Mouse (Mus musculus): ENCODE results near the gene Efcc1.

Efcc1 gene

DNA sequence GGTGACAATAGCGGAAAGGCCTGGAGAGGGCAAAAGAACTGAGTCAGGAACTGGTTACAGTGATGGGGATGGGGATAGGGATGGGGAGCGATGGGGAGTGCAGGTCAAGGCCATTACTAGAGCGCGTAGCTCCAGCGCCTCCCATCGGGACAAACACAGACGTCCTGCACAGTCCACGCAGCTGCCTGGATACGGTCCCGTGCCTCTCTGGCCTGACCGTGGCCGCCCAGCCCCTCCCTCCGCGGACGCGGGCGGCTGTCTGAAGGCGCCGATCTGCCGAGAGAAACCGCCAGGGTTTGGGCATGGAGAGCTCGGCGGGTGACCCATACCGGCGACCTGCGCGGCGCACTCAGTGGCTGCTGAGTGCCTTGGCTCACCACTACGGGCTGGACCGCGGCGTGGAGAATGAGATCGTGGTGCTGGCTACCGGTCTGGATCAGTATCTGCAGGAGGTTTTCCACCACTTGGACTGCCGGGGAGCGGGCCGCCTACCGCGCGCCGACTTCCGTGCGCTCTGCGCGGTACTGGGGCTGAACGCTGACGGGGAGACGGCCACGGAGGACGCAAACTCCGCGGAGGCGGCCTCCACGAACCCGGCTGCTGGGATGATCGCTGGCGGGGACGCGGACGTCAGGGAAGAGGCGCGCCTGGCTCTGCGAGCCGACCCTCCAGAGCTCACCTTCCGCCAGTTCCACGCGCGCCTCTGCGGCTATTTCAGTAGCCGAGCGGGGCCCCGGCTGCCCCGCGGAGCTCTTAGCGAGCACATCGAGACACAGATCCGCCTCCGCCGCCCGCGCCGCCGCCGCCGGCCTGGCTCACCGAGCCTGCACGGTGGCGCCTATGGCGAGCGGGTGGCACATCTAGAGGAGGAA, at the start of gene Efcc1:
TSS of gene Efcc1 (plus strand) at position 279 of the 872 bp plus-strand sequence.
- peak; percentile 19 to 53 for DNase-seq (ENCODE audit: inconsistent age in 2 of 2, low spot score in 1 of 2)

DNA sequence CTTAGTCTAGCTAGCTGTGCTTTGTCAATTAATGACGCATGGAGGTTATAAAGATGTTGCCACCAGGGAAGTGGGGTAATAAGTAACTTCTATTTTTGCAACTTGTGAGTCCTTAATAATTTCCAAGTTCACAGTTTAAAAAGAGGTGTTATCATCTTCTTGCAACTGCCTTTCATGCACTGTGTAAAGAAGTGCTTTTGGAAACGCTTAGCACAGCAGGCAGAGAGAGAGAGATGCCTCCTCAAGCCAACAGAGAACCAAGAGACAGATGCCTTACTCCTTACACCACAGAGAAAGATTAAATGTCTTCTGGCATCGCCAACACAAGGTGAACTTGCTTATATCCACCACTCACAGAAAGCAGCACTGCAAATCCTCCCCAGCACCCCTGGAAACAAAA, 34.7 kb upstream of the Efcc1 start:
- DNase-seq (ENCODE audit: inconsistent age in 2 of 2, low spot score in 1 of 2): no peak

DNA sequence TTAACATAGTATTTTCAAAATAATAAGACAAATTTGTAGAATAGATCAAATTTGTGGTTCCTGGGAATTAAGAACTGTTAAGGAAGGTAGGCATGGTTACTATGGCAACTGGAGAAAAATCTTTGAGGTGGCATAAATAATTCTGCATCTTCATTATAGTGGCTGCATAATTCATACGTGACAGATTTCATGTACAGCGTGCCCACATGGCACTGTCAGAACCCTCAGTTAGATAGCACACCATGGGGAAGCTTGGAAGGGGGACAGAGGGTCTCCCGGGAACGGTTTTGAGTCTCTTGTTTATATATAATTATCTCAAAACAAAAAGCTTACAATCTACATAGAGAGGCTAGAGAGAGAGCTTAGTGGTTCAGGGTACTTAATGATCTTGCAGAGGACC, 34.1 kb upstream of the Efcc1 start:
- no peak for DNase-seq (ENCODE audit: inconsistent age in 2 of 2, low spot score in 1 of 2)

DNA sequence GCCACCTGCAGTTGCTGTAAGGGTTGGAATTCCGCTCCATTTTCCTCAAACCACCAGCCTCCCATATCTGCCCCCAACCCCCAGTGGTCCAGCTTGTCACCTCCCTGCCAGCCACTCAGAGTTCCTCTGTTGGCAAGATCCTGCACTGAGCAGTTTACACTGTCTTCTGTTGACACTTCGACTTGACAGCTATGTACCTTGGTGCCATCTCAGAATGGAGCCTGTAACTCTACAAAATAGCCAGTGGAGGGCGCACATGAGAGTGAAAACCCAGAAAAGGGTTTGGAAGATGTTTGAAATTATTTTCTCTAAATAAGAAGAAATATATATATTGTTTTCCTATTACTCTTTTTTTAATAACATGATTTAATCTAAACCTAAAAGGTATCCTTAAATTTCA, 24.4 kb upstream of the Efcc1 start:
- DNase-seq (ENCODE audit: inconsistent age in 2 of 2, low spot score in 1 of 2): peak in 1 of 2 experiments; percentile 42

DNA sequence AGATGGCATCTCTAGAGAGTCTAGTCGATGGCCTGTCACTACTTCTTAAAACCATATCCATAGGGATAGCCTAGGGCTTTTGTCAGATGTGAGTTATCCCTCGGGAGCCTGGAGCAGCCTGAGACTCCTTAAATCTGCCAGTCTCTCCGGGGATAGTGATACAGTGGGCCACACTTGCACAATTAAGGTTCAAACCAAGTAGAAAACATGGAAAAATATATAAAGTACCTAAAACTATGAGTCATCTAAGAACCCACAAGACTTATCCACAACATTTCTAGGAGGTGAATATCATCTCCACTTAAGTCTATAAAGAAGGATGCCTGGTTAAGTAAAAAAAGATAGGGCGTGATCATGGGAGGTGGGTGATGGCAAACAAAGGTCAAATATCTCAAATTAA, 18.4 kb upstream of the Efcc1 start:
- DNase-seq (ENCODE audit: inconsistent age in 2 of 2, low spot score in 1 of 2): no peak

DNA sequence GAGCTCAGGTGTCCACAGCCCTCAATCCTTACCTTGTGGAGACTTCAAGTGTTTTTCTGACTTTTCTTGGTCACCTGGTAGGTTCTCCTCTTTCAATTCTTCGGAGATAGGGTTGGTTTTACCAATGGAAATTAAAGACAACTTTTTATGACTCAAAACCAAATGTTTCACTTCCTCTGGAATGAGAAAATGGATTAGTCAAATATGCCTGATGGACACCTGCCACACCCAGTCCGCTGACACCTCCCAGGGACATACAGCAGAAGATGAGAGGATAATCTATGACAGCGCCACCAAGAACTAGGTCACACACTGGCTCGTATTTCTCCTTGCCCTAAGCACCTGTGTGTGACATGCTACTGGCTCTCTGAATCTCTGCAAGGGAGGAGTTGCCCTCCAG, 16.6 kb upstream of the Efcc1 start:
- DNase-seq (ENCODE audit: inconsistent age in 2 of 2, low spot score in 1 of 2): no peak

DNA sequence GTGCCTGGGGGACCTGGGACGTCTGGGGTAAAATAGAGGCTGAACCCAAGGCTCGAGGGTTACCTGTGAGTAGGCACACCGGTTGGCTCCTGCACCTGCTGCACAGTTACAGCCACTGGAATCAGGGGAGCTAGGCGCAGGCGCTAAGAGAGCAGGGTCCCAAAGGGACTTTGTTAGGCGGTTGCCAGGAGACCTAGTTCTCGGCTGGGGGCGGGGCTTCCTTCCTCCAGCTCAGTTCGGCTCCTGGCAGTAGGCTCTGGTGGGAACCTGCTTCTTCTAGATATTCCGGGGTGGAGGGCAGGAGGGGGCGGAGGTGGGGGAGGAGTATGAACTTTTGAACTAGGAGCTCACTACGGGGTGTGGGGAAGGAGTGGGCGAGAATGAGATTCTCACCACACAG, 8.0 kb upstream of the Efcc1 start:
- DNase-seq (ENCODE audit: inconsistent age in 2 of 2, low spot score in 1 of 2): no peak

DNA sequence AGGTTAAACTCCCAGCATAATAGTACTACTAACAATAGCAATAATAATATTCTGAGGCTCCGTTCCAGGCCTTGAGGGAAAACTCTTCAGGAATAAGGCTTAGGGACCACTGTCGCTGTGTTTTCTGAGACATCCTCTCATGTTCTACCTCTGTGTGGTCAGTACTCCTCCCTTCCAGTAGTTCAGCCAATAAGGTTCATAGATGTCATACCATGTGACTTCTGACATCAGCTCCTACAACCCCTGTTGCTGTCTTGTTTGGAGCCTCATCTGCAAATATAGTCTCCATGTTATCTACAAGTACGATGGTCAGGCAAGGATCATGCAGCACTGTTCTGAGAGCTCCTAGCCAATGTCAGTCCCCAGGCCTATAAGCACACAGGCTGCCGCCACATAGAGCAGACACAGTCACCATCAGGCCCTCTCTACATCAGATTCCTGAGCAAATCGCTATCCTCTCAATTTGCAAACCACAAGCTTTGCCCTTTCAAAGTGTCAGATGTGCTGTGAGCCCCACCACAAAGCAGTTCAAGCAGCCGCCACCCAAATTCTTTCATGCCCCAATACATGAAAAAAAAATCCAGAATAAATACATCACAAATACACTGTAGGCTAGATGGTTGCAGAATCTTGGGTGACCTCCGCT, 5.3 kb upstream of the Efcc1 start:
- no peak for DNase-seq (ENCODE audit: inconsistent age in 2 of 2, low spot score in 1 of 2)

DNA sequence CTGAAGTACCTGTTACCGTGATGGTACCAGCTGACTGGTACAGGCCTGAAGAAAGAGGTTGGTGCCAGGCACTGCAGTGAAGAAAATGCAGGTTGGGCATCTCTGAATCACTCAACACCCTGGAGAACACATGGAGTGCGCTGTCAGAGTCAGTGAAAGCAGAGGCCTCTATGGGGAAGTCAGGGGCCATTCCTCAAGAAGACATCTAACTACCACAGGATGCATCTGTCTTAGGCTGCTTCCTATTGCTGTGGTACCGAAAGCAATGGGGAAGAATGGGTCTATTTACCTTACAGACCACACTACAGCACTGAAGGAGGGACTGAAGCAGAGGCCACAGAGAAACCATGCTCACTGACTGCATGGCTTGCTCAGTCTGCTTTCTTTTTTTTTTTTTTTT, 2.6 kb upstream of the Efcc1 start:
- no peak for DNase-seq (ENCODE audit: inconsistent age in 2 of 2, low spot score in 1 of 2)

DNA sequence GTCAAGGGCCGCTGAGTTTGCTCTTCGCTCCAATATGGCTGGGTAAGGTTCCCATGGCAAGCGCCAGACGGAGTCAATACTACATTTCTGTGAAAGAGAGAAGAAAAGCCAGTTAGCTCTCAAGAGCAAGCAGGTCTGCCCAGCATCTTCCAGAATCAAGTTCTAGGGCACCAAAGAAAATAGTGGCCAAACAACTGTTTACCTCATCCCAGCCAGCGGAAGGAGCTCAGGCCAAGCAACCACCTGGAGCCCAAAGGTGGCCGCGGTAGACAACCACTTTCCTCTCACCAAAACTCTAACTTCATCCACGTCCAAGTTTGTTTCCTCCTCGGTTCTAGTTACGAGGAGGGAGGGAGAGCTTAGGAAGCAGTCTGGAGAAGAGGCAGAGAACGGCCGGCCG, 528 bp upstream of the Efcc1 start:
- no peak for DNase-seq (ENCODE audit: inconsistent age in 2 of 2, low spot score in 1 of 2)

DNA sequence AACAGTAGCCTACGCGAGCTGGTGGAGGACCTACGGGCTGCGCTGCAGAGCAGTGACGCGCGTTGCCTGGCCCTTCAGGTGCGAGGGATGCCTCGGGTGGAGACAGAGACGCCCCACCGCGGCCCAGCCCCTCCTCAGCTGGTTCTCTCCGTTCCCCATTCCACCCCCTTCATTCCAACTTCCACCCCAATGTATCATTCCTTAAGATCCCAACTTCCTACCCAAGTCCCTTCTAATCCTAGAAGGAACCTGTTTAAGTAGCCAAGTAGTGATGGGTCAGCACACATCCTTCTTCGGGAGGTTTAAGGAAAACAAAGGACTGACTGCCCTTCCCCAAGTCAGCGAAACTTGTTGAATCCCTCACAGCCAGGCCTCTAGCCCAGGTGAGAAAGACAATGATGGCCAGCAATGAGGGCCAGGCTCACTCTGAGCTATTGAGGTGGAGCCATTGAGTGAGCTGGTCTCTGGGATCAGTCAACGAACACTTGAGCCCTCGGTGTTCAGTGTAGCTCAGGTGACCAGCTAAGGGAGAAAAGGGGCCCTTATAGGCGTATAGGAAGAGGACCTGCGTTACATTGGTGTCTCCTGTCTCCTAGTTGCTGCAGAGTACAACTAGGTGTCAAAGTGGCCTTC, 910 bp downstream of the Efcc1 start:
- DNase-seq (ENCODE audit: inconsistent age in 2 of 2, low spot score in 1 of 2): no peak

DNA sequence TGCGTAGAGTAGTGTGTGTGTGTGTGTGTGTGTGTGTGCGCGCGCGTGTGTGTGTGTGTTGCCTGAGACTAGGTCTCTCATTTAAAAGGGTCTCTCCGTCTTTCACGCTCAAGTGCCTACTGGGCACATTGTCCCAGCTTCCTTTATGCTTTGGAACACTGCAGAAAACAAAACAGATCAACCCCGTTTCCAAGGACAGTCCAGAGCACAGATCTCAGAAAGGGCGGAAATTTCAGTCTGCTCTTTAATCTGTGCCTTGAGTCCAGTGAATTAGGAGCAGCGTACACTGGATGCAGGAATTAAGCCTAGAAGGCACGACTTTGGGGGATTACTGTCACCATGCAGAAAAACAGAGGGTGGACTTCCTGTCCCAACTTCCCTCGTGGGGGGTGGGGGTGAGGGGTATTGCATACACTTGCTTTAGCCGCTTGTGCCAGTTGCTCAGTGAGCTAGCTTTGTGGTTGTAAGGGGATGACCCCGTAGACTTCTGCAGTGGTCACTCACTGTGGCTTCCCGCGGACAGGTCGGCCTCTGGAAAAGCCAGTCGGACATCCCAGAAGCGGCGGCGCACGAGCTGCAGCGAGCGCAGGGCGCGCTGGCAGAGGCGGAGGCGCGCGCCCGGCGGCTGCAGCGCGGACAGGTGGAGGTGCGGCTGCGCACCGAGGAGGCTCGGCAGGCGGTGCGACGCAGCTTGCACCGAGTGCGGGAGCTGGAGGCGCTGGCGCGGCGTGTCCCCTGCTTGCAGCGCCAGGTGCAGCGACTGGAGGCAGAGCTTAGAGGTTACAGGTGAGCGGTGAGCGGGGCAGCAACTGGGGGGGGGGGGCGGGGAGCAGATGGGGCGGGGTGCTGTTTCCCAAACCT, 1.7 kb downstream of the Efcc1 start:
- no peak for DNase-seq (ENCODE audit: inconsistent age in 2 of 2, low spot score in 1 of 2)

DNA sequence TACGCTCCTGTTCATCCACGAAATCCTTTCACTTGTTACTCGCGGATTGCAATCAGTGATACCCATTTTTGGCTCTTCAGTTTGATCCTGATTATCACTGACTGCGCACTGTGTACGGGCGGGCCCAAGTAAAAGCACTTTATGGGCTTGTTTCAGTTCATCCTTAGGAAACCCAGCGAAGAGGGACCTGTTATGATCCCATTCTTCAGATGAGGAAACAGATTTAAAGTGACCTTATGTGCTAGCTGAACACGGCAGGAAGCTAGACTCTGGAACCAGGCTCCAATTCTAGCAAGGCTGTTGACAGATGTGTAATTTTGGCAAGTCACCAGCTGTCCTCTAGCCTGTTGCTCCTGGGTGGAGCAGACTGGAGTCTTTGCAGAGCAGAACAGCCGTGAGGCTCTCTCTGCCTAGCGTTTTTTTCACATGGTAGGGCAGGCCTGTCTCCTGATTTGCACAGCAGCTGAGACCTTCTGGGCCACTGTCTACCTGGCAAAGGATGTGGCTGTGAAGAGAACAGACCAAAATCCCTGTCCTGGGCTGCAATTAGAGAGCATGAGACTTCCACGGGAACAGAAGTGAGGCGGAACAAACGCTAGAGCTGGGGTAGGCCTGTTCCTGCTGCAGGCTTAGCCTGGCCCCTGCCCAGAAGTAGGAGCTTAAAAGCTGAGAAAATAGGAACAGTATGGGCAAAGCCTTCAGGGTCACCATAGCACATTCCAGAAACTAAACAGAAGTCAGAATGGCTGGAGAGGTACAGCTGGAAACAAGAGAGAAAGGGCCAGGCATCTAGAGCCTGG, 2.7 kb downstream of the Efcc1 start:
- no peak for DNase-seq (ENCODE audit: inconsistent age in 2 of 2, low spot score in 1 of 2)

DNA sequence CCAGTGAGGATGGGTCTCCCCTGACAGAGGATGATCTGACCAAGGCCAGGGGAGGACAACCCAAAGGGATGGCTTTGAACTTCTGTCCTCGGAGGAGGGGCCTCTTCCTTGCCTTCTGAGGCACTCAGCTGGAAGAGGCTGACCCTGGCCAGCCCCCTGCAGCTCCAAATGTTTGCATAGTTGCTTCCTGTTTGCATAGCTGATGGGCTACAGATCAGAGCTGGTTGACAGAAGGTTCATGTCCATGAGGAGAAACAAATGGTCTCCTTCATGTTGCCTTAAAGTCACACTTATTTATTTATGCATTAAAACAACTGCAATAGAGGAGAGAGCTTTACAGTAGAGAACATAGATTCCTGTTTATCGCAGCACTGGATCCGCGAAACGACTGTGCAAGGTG, 3.5 kb downstream of the Efcc1 start:
- DNase-seq (ENCODE audit: inconsistent age in 2 of 2, low spot score in 1 of 2): no peak

DNA sequence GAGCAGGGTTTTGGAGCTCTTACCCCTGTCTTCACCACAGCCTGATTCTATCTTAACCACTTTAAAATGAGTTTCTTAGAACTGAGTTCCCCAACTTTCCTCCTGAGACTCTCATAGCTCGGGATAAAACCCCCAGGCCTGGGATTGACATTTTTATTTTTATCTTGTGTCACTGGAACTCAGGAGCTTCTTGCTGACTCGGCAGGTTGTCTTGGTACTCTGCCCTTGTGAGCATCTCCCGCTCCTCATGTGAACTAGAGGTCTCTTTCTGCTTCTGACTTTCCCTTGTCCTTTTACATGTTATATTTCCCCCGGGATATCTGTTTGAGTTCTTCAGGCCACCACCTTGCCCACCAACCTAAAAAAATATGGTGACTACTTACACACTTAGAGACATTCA, 6.3 kb downstream of the Efcc1 start:
- no peak for DNase-seq (ENCODE audit: inconsistent age in 2 of 2, low spot score in 1 of 2)

DNA sequence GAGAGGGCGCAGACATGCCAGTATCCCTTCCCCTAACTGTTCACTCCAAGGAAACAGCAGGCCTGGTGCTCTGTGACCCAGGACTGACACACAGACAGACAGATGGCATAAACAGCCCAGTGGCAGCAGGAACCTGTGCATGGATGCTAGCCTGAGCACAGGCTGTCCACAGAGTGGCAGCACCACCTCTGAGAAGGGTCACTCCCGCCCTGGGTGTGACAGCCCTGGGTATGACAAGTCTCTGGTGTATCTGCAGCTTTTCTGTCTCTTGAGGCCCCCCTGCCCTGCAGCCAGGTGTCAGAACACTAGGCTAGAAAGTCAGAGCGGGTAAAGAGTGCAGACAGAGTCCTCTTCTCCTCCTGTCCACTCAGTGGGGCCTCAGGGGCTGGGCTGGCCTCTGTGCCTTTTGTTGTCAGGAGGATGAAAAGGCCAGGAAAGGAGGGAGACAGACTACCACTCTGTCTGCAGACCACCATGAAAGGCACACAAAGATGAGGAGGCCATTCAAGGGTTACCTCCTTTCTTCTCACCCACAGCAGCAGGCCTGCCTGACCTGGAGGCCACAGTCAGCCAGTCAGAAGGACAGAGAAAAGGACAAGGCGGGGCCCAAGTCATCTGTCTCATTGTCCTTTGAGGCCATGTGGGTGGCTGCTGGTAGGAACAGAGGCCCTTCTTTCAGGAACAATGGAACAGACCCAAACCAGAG, 7.4 kb downstream of the Efcc1 start:
- no peak for DNase-seq (ENCODE audit: inconsistent age in 2 of 2, low spot score in 1 of 2)

DNA sequence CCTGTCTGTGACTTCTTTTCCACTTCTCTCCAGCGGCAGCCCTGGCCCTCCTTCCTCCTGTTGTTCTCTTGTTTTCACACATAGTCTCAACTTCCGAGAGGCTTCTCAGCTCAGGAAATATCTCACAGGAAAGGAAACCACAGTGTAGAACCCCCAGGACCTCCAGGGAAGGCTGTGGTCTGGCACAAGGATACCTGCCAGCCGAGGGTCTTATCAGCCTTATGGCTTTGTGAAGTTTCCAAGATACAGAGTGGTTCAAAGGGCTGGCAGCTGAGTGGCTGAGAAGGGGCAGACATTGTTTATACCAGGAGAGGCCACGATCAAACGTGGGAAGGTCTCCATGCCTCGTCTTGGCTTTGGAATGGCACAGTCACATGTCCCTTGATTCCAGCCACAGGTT, 9.2 kb downstream of the Efcc1 start:
- no peak for DNase-seq (ENCODE audit: inconsistent age in 2 of 2, low spot score in 1 of 2)

DNA sequence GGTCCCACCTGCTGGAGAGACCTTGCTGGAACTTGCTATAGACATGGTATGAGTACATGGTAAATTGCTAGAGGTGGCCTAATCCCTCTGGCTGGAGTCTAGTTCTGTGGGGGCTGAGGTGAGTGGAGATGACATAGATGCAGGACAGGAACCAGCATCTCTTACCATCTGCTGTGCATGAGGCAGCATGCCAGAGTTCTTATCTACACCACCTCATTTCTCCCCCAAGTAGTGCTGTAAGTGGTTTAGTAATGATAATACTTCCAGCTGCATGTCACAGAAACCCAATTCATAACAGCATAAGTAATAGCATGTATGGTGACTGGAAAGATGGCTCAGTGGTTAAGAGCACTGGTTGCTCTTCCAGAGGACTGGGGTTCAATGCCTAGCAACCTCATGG, 9.8 kb downstream of the Efcc1 start:
- DNase-seq (ENCODE audit: inconsistent age in 2 of 2, low spot score in 1 of 2): no peak

DNA sequence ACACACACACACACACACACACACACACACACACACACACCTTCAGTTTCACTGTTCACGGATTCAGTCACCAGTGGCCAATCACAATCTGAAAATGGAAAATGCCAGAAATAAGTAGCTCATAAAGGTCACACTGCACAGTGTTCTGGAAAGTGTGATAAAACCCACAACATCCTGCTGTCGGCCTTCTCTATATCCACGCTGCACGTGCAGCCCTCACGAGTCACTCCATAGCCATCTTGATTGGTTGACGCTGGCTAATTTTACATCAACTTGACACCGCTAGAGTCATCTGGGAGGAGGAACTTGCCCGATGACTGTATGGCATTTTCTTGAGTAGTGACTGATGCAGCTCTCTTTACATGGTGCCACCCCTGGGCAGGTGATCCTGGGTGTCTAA, 11.3 kb downstream of the Efcc1 start:
- DNase-seq (ENCODE audit: inconsistent age in 2 of 2, low spot score in 1 of 2): no peak

DNA sequence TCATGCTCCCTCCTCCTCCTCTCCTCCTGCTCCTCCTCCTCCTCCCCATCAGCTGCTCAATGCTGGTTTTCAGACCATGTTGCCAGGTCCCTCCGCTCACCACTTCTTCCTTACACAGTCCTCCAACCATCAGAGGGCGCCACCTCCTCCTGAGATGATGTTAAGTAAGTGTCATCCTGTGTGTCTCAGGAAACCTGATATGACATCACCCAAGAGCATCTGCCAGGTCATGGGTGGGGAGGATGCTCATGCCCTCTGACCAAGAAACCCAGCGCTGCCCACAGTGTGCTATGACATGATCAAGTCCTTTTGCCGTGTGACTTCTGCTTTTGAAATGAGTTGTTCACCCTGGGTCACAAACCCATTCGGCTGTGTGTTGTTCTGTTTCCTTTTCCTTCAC, 12.1 kb downstream of the Efcc1 start:
- DNase-seq (ENCODE audit: inconsistent age in 2 of 2, low spot score in 1 of 2): no peak
